Mouse (Mus musculus) lung, adult 2 months (tissue): ENCODE measurements around the gene Tomm5.

Experiments used
- CTCF ChIP-seq: fragments of 200-500 bp; IDR thresholded peaks from 2 replicates; pipeline ENCODE4 v1.5.1; 2011; ENCODE audit warnings: mild to moderate bottlenecking, low read length, control low read depth; ENCODE audit not compliant: insufficient read depth
- POLR2A ChIP-seq: fragments of 200-500 bp; IDR thresholded peaks from 2 replicates; pipeline ENCODE4 v1.6.1; 2011; ENCODE audit warnings: low read depth, mild to moderate bottlenecking, control low read depth, low read length, borderline replicate concordance; ENCODE audit errors: extremely low read depth

DNA sequence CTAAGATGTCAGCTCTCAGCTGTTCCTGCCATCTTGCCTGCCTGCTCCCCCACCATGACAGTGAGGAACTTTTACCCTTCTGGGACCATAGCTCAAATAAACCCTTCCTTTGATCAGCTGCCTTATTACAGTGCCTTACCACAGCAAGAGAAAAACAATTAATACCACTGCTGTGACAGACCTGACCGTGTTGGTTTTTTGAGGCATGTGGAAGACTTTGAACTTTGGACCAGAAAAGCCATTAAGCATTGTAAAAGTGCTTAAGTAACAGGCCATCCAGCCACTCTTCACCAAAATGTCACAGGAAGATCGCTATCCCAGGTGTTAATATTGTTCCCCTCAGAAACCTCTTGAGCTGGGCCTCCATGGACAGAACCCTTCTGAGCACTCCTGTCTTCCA, 43.3 kb downstream of the Tomm5 start:
- TF ChIP-seq CTCF (no peak), POLR2A (no peak)
